Mouse (Mus musculus) stomach, embryonic 14.5 days (tissue): ENCODE measurements around the gene Pigs. TPM values are rescaled to one million over a fixed set of nuclear protein-coding genes. Genes with fewer than 3 reads are reported as not detected.

ENCODE experiments used
- ATAC-seq: fragments of 200-750 bp; cut with Nextera tagmentation; 2 replicates; pipeline ENCODE4 v1.8.0; 2017; ENCODE audit warnings: low read depth, moderate TSS enrichment; ENCODE audit not compliant: insufficient number of reproducible peaks, insufficient read depth, low FRiP score
- H3K27ac ChIP-seq: fragments of 300-500 bp; sonication (generic); 2 replicates; pipeline ENCODE4 v1.5.1; 2014; ENCODE audit warnings: mild to moderate bottlenecking, low read length, moderate library complexity, mixed read lengths
- H3K27me3 ChIP-seq: fragments of 300-500 bp; sonication (generic); 2 replicates; pipeline ENCODE4 v1.6.1; 2014; ENCODE audit warnings: low read length, control low read depth, mixed read lengths; ENCODE audit not compliant: control insufficient read depth, insufficient read depth
- H3K36me3 ChIP-seq: fragments of 300-500 bp; sonication (generic); 2 replicates; pipeline ENCODE4 v1.6.1; 2014; ENCODE audit warnings: mild to moderate bottlenecking, control low read depth, low read length, moderate library complexity, mixed read lengths; ENCODE audit not compliant: control insufficient read depth, insufficient read depth
- H3K4me1 ChIP-seq: fragments of 300-500 bp; sonication (generic); 2 replicates; pipeline ENCODE4 v1.6.1; 2014; ENCODE audit warnings: low read length, control low read depth, mixed read lengths; ENCODE audit not compliant: control insufficient read depth, insufficient read depth
- H3K4me2 ChIP-seq: fragments of 300-500 bp; sonication (generic); replicated peaks from 2 replicates; pipeline ENCODE4 v1.6.1; 2014; ENCODE audit warnings: low read depth, low read length, control low read depth
- H3K4me3 ChIP-seq: fragments of 300-500 bp; sonication (generic); 2 replicates; pipeline ENCODE4 v1.5.1; 2014; ENCODE audit warnings: low read depth, low read length, control low read depth
- H3K9ac ChIP-seq: fragments of 300-500 bp; sonication (generic); replicated peaks from 2 replicates; pipeline ENCODE4 v1.6.1; 2014; ENCODE audit warnings: low read depth, mild to moderate bottlenecking, control low read depth, low read length, moderate library complexity, mixed read lengths
- H3K9me3 ChIP-seq: fragments of 300-500 bp; sonication (generic); 2 replicates; pipeline ENCODE4 v1.6.1; 2016; ENCODE audit warnings: low read depth, low read length, control low read depth; ENCODE audit not compliant: control insufficient read depth
- WGBS: fragments of 180-500 bp; shearing (Covaris S2); extraction: QIAGEN DNeasy Blood & Tissue Kit; methylation state at CpG from one replicate; pipeline ENCODE4 v1.1.7; 2014; 5-methylcytosine and 5-hydroxymethylcytosine counted together
- polyA plus RNA-seq: library from polyadenylated mRNA; unstranded; fragments of >200 nt; fragmentation: Nextera tagmentation; extraction: Ambion mirVana; gene quantifications from 2 replicates; pipeline ENCODE4 v1.2.1, GENCODE M21; 2014

Gene Pigs
- polyA plus RNA-seq, 1 experiment from 2014 or later = 67.7 TPM

GRCm38 (mm10) chr11:78367456-78368225, 39.4 kb downstream of the Pigs start:
- ATAC-seq = no peak
- no peak overlapping the region for H3K4me2 ChIP-seq
- no peaks in the 10 kb centered on the region for H3K9me3 ChIP-seq
- no peak overlapping the region for H3K27ac ChIP-seq
- no peak overlapping the region for H3K4me3 ChIP-seq
- no peak overlapping the region for H3K9ac ChIP-seq
- no peaks in the 10 kb centered on the region for H3K36me3 ChIP-seq
- no peaks in the 10 kb centered on the region for H3K4me1 ChIP-seq
- no peaks in the 10 kb centered on the region for H3K27me3 ChIP-seq
- WGBS = 88% methylated on average over 15 of the region's 15 CpGs

- Histone ChIP-seq H3K27ac (no peak overlapping the region), H3K4me3 (no peak overlapping the region), H3K9me3 (no peaks in the 10 kb centered on the region), H3K27me3 (no peaks in the 10 kb centered on the region), H3K36me3 (no peaks in the 10 kb centered on the region), H3K4me1 (no peaks in the 10 kb centered on the region), H3K4me2 (no peak overlapping the region), H3K9ac (no peak overlapping the region)
- WGBS = 32% methylated on average over 1 of the region's 1 CpGs
- no peak for ATAC-seq
Measured at GRCm38 (mm10) chr11:78370389-78370788, 42.2 kb downstream of the Pigs start.

DNA sequence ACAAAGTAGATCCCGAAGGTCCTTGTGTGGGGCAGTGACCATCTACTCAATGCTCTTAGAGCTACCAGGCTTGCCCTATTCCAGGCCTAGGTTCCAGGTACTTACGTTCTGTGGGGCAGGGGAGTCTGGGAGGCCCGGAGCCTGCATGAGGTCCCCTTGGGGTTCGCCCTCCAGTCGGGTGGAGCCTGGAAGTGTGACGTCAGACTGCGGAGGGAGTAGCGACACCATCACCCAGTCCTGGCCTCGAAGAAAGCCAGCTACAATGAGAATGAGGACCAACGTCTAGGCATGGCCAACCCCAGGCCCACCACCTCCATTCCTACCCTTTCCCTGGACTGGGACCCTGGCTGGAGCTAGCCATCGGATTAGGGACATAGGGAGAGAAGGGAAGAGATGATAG, 43.5 kb downstream of the Pigs start:
- no peaks in the 10 kb centered on the region for H3K9me3 ChIP-seq
- H3K4me1 ChIP-seq = no peaks in the 10 kb centered on the region
- no peak overlapping the region for H3K27ac ChIP-seq
- no peaks in the 10 kb centered on the region for H3K27me3 ChIP-seq
- no peak overlapping the region for H3K9ac ChIP-seq
- H3K4me2 ChIP-seq = no peak overlapping the region
- 90% methylated on average over 11 of the region's 11 CpGs for WGBS
- no peaks in the 10 kb centered on the region for H3K36me3 ChIP-seq
- no peak for ATAC-seq
- no peak overlapping the region for H3K4me3 ChIP-seq

DNA sequence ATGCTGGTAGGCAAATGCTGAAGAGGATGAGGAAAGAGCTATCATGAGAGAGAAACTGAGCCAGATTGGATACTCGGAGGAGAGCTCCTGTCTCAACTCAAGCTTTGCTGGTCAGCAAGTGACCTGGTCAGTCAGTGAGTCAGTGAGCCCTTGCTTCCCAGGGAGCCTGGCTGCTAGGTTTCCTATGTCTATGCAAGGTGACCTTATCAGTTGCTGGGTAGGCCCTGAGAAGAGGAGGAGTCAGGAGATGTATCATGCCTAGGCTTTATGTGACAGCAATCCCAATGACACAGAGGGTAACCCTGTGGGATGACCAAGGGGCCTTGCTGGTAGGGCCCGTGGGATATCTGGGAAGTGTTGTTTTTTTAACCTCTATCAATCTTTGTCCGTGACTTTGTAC, 44.0 kb downstream of the Pigs start:
- H3K9ac ChIP-seq = no peak overlapping the region
- H3K27me3 ChIP-seq = no peaks in the 10 kb centered on the region
- no peak overlapping the region for H3K4me2 ChIP-seq
- no peak for ATAC-seq
- H3K4me1 ChIP-seq = no peaks in the 10 kb centered on the region
- H3K4me3 ChIP-seq = no peak overlapping the region
- H3K36me3 ChIP-seq = no peaks in the 10 kb centered on the region
- no peak overlapping the region for H3K27ac ChIP-seq
- WGBS = 43% methylated on average over 3 of the region's 3 CpGs
- H3K9me3 ChIP-seq = no peaks in the 10 kb centered on the region

DNA sequence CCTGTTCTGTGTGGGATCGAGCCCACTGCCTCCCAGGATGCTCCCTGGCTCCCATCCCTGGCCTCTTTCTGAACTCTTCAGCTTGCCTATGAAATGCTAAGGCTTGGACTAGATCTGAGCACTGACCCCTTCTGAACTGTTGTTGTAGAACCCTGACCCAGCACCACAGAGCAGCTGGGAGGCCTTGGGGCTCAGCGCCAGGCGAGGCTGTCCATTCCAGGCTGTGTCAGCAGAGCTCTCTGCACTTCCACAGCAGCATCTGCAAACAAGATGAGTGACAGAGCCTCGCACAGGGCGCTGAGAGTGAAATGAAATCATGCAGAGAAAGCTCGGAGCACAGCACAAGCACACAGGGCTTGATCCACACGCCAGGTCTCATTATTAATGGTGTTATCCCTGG, 44.4 kb downstream of the Pigs start:
- Histone ChIP-seq H3K4me3 (no peak overlapping the region), H3K36me3 (no peaks in the 10 kb centered on the region), H3K4me1 (no peaks in the 10 kb centered on the region), H3K4me2 (no peak overlapping the region), H3K27ac (no peak overlapping the region), H3K27me3 (no peaks in the 10 kb centered on the region), H3K9me3 (no peaks in the 10 kb centered on the region), H3K9ac (no peak overlapping the region)
- 36% methylated on average over 7 of the region's 7 CpGs for WGBS
- no peak for ATAC-seq

DNA sequence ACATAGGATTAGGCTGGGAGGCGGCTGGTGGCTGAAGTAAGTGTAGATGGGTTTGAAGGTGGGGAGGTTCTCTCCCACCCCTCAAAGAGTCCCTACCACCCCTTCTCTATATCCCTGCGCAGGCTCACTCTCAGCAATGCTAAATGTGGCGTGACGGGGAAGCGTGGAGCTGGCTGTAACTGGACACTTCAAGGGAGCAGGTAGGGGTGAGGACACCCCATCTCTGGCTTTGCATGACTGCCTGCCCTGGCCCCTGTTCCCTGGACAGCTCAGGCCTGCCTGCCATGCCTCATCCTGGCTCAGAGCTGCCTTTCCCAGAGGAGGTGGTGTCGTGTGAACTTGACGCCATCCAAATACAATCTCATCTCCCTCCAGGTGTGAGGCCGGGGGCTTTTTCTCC, 45.9 kb downstream of the Pigs start:
- no peak overlapping the region for H3K4me2 ChIP-seq
- WGBS = 65% methylated on average over 8 of the region's 8 CpGs
- no peak overlapping the region for H3K27ac ChIP-seq
- no peaks in the 10 kb centered on the region for H3K27me3 ChIP-seq
- H3K4me1 ChIP-seq = no peaks in the 10 kb centered on the region
- H3K4me3 ChIP-seq = no peak overlapping the region
- H3K9ac ChIP-seq = no peak overlapping the region
- no peak for ATAC-seq
- no peaks in the 10 kb centered on the region for H3K36me3 ChIP-seq
- H3K9me3 ChIP-seq = no peaks in the 10 kb centered on the region

DNA sequence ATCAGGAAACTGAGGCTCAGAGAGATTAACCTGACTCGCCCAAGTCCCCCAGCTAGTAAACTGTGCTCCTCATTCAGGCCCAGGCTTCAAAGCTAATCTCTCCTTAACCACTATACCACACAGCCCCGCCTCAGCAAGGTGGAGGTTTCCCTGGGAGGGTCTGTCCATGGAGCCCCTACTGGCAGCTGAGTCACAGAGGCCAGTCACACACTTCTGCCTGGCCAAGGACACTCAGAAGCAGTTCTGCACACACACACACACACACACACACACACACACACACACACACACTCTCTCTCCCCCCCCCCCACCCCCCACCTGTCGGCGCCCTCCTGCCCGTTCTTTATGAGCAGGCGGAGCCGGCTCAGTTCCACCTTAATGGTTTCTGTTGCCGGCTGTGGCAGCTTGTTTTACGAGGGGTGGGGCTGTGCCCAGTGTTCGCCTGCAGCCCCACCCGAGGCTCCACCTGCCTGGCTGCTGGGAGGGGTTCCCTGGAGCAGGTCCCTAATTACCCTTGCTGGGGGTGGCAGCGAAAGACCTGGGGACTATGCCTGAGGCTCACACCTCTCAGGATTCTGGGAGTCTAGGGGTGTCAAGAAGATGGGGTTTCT, 49.4 kb downstream of the Pigs start:
- no peaks in the 10 kb centered on the region for H3K27me3 ChIP-seq
- no peaks in the 10 kb centered on the region for H3K36me3 ChIP-seq
- H3K4me2 ChIP-seq = no peak overlapping the region
- H3K9me3 ChIP-seq = no peaks in the 10 kb centered on the region
- ATAC-seq = peak; percentile 57
- 26% methylated on average over 11 of the region's 12 CpGs for WGBS
- H3K9ac ChIP-seq = no peak overlapping the region
- no peak overlapping the region for H3K4me3 ChIP-seq
- H3K4me1 ChIP-seq = no peaks in the 10 kb centered on the region
- H3K27ac ChIP-seq = no peak overlapping the region

GRCm38 (mm10) chr11:78380351-78380750, 52.1 kb downstream of the Pigs start:
- H3K27ac ChIP-seq = no peak overlapping the region
- WGBS = 65% methylated on average over 4 of the region's 4 CpGs
- no peak overlapping the region for H3K4me2 ChIP-seq
- no peak overlapping the region for H3K9ac ChIP-seq
- H3K36me3 ChIP-seq = no peaks in the 10 kb centered on the region
- no peaks in the 10 kb centered on the region for H3K27me3 ChIP-seq
- no peaks in the 10 kb centered on the region for H3K4me1 ChIP-seq
- no peaks in the 10 kb centered on the region for H3K9me3 ChIP-seq
- no peak for ATAC-seq
- no peak overlapping the region for H3K4me3 ChIP-seq

DNA sequence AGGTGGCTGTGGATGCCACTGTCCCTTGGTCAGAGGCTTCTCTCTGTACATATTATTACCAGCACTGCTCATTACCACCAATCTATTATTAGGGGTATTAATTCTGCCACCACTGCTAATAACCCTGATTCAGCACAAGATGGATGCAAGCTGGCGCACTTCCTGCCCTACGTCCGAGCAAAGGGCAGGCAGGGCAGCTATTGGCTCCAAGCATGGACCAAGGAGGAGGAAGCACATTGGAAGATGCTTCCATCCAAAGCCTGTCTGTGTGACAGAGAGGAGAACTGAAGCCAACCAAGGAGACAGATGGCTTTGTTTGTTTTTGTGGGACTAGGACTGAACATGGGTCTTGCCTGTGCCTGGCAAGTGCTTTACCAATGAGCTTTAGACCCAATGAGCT, 52.8 kb downstream of the Pigs start:
- no peaks in the 10 kb centered on the region for H3K36me3 ChIP-seq
- WGBS = 60% methylated on average over 3 of the region's 3 CpGs

More for the DNA sequence above, 52.8 kb downstream of the Pigs start:
- H3K27ac ChIP-seq = no peak overlapping the region
- ATAC-seq = no peak
- H3K27me3 ChIP-seq = no peaks in the 10 kb centered on the region
- H3K4me3 ChIP-seq = no peak overlapping the region
- no peak overlapping the region for H3K9ac ChIP-seq
- H3K9me3 ChIP-seq = no peaks in the 10 kb centered on the region
- no peaks in the 10 kb centered on the region for H3K4me1 ChIP-seq
- H3K4me2 ChIP-seq = no peak overlapping the region
